Mouse (Mus musculus) lung, postnatal 0 days (tissue): Measurements from ENCODE around the gene Arhgdig. TPM values are rescaled to one million over a fixed set of nuclear protein-coding genes. Genes with fewer than 3 reads are reported as not detected.

Source experiments
- ATAC-seq: fragments of 200-750 bp; cut with Nextera tagmentation; 2 replicates; pipeline ENCODE4 v1.8.0; 2017; ENCODE audit warnings: moderate library complexity
- DNase-seq: peaks from one replicate; pipeline ENCODE4 v3.0.0-alpha.2; 2016; ENCODE audit warnings: low spot score
- H3K27ac ChIP-seq: fragments of 300-500 bp; sonication (generic); 2 replicates; pipeline ENCODE4 v1.5.1; 2014; ENCODE audit warnings: antibody characterized with exemption, mild to moderate bottlenecking, low read length, mixed read lengths
- H3K27me3 ChIP-seq: fragments of 300-500 bp; sonication (generic); replicated peaks from 2 replicates; pipeline ENCODE4 v1.6.1; 2014; ENCODE audit warnings: low read length, mixed read lengths; ENCODE audit not compliant: insufficient read depth
- H3K36me3 ChIP-seq: fragments of 300-500 bp; sonication (generic); 2 replicates; pipeline ENCODE4 v1.6.1; 2014; ENCODE audit warnings: low read length, mixed read lengths; ENCODE audit not compliant: insufficient read depth
- H3K4me1 ChIP-seq: fragments of 300-500 bp; sonication (generic); 2 replicates; pipeline ENCODE4 v1.6.1; 2014; ENCODE audit warnings: antibody characterized with exemption, low read depth, low read length, mixed read lengths; ENCODE audit not compliant: insufficient read depth
- H3K4me2 ChIP-seq: fragments of 300-500 bp; sonication (generic); replicated peaks from 2 replicates; pipeline ENCODE4 v1.6.1; 2014; ENCODE audit warnings: low read depth, mild to moderate bottlenecking, low read length, moderate library complexity, mixed read lengths
- H3K4me3 ChIP-seq: fragments of 300-500 bp; sonication (generic); 2 replicates; pipeline ENCODE4 v1.5.1; 2014; ENCODE audit warnings: low read depth, low read length
- H3K9ac ChIP-seq: fragments of 300-500 bp; sonication (generic); replicated peaks from 2 replicates; pipeline ENCODE4 v1.6.1; 2014; ENCODE audit warnings: low read depth, mild to moderate bottlenecking
- H3K9me3 ChIP-seq: fragments of 300-500 bp; sonication (generic); 2 replicates; pipeline ENCODE4 v1.6.1; 2016; ENCODE audit warnings: low read length, mixed read lengths
- CTCF ChIP-seq: IDR thresholded peaks from 2 replicates; pipeline ENCODE4 v1.5.1; 2016; ENCODE audit warnings: antibody characterized with exemption, mild to moderate bottlenecking
- EP300 ChIP-seq: IDR thresholded peaks from 2 replicates; pipeline ENCODE4 v1.6.1; 2016; ENCODE audit warnings: antibody characterized with exemption, mild to moderate bottlenecking, control low read depth
- WGBS: fragments of 180-500 bp; shearing (Covaris S2); extraction: QIAGEN DNeasy Blood & Tissue Kit; methylation state at CpG from one replicate; pipeline ENCODE4 v1.1.7; 2014; 5-methylcytosine and 5-hydroxymethylcytosine counted together
- polyA plus RNA-seq: library from polyadenylated mRNA; unstranded; fragments of >200 nt; fragmentation: Nextera tagmentation; extraction: Ambion mirVana; gene quantifications from 2 replicates; pipeline ENCODE4 v1.2.1, GENCODE M21; 2015

The Arhgdig gene
- polyA plus RNA-seq, 1 experiment from 2014 or later: 23.8 TPM

- H3K27ac ChIP-seq: no peak overlapping the region
Observed at GRCm38 (mm10) chr17:26235077-26235815, 27.7 kb upstream of the Arhgdig start.

GRCm38 (mm10) chr17:26234386-26234785 lies 26.8 kb upstream of the Arhgdig start:
- Histone ChIP-seq H3K27me3 (no peaks in the 10 kb centered on the region), H3K4me3 (no peak overlapping the region), H3K4me1 (no peaks in the 10 kb centered on the region), H3K4me2 (no peak overlapping the region), H3K27ac (no peak overlapping the region), H3K36me3 (no peaks in the 10 kb centered on the region), H3K9me3 (no peaks in the 10 kb centered on the region), H3K9ac (no peak overlapping the region)
- TF ChIP-seq EP300 (no peak), CTCF (no peak)
- WGBS: 80% methylated on average over 8 of the region's 8 CpGs
- DNase-seq (no peak), ATAC-seq (no peak)

More at GRCm38 (mm10) chr17:26235077-26235815, 27.7 kb upstream of the Arhgdig start:
- ATAC-seq: 0 out of 2 replicates have a peak, but pooled peaks have one; percentile 35
- Histone ChIP-seq H3K9ac (no peak overlapping the region), H3K36me3 (no peaks in the 10 kb centered on the region), H3K4me1 (no peaks in the 10 kb centered on the region), H3K27me3 (no peaks in the 10 kb centered on the region), H3K9me3 (no peaks in the 10 kb centered on the region), H3K4me2 (no peak overlapping the region), H3K4me3 (no peak overlapping the region)
- DNase-seq: no peak
- no peak for TF ChIP-seq CTCF
- TF ChIP-seq EP300: no peak
- 55% methylated on average over 13 of the region's 13 CpGs for WGBS

- TF ChIP-seq CTCF (peak; percentile 58), EP300 (no peak)
- Histone ChIP-seq H3K27ac (no peak overlapping the region), H3K9ac (no peak overlapping the region), H3K4me3 (no peak overlapping the region), H3K4me1 (no peaks in the 10 kb centered on the region), H3K36me3 (no peaks in the 10 kb centered on the region), H3K9me3 (no peaks in the 10 kb centered on the region), H3K27me3 (no peaks in the 10 kb centered on the region), H3K4me2 (no peak overlapping the region)
- DNase-seq (no peak), ATAC-seq (no peak)
- WGBS: 71% methylated on average over 8 of the region's 8 CpGs
Observed at GRCm38 (mm10) chr17:26232863-26233262, 25.3 kb upstream of the Arhgdig start.

GRCm38 (mm10) chr17:26231156-26231555 lies 23.6 kb upstream of the Arhgdig start:
- H3K4me2 ChIP-seq: no peak overlapping the region
- H3K36me3 ChIP-seq: no peaks in the 10 kb centered on the region
- no peak overlapping the region for H3K4me3 ChIP-seq
- no peak for TF ChIP-seq CTCF
- TF ChIP-seq EP300: no peak
- H3K27me3 ChIP-seq: no peaks in the 10 kb centered on the region
- H3K9ac ChIP-seq: no peak overlapping the region
- H3K9me3 ChIP-seq: no peaks in the 10 kb centered on the region
- no peak for DNase-seq
- no peaks in the 10 kb centered on the region for H3K4me1 ChIP-seq
- ATAC-seq: no peak
- no peak overlapping the region for H3K27ac ChIP-seq
- 76% methylated on average over 5 of the region's 5 CpGs for WGBS

GRCm38 (mm10) chr17:26229776-26230175 lies 22.2 kb upstream of the Arhgdig start:
- WGBS: 81% methylated on average over 5 of the region's 5 CpGs
- TF ChIP-seq EP300 (no peak), CTCF (no peak)
- ATAC-seq: no peak
- no peak for DNase-seq
- H3K4me1 ChIP-seq: no peaks in the 10 kb centered on the region
- H3K4me3 ChIP-seq: no peak overlapping the region
- no peaks in the 10 kb centered on the region for H3K27me3 ChIP-seq
- H3K4me2 ChIP-seq: no peak overlapping the region
- H3K27ac ChIP-seq: no peak overlapping the region
- H3K36me3 ChIP-seq: no peaks in the 10 kb centered on the region
- H3K9ac ChIP-seq: no peak overlapping the region
- H3K9me3 ChIP-seq: no peaks in the 10 kb centered on the region

GRCm38 (mm10) chr17:26225150-26225549 lies 17.6 kb upstream of the Arhgdig start:
- H3K9ac ChIP-seq: no peak overlapping the region
- TF ChIP-seq CTCF (no peak), EP300 (peak; percentile 84)
- no peak overlapping the region for H3K4me2 ChIP-seq
- ATAC-seq (peak; percentile 94), DNase-seq (peak; percentile 85)
- peak overlapping the region; percentile 28 for H3K27ac ChIP-seq
- no peaks in the 10 kb centered on the region for H3K36me3 ChIP-seq
- no peaks in the 10 kb centered on the region for H3K9me3 ChIP-seq
- H3K27me3 ChIP-seq: no peaks in the 10 kb centered on the region
- H3K4me1 ChIP-seq: no peaks in the 10 kb centered on the region
- H3K4me3 ChIP-seq: no peak overlapping the region
- WGBS: 52% methylated on average over 12 of the region's 12 CpGs
